Mouse (Mus musculus): Measurements from ENCODE around the gene Gstt1. TPM values are rescaled to one million over a fixed set of nuclear protein-coding genes. Genes with fewer than 3 reads are reported as not detected.
"Not testable (repeated sequence)": the region's sequence is repeated elsewhere in the genome, so short reads cannot be mapped to it uniquely, and the experiment has no call there.

Gene Gstt1
- total RNA-seq (2021), result 10 to 100 TPM; 52.0 to 64.8 TPM
- 50.9 and 61.2 TPM in 2 replicates for polyA plus RNA-seq (2012; rRNA removed)
- long read RNA-seq, transcript Gstt1-201 (5 exons, 1,037 nt), result major isoform, 38 of 43 reads
- long read RNA-seq, partial matches to known transcripts, result 1 of 43 reads
- long read RNA-seq, other reads (novel, unspliced or antisense), result 4 of 43 reads

GRCm38 (mm10) chr10:75798176-75798696 lies at the start of gene Gstt1:
Gene Gstt1, minus strand, starts transcription at chr10:75798584.
- peak; percentile 78 for DNase-seq

- no peak for DNase-seq
Observed at GRCm38 (mm10) chr10:75845306-75845930, 47.0 kb upstream of the Gstt1 start.

GRCm38 (mm10) chr10:75844800-75845199 lies 46.4 kb upstream of the Gstt1 start:
- no peak for DNase-seq

GRCm38 (mm10) chr10:75843898-75844297 lies 45.5 kb upstream of the Gstt1 start:
- DNase-seq, result not testable (repeated sequence)

DNA sequence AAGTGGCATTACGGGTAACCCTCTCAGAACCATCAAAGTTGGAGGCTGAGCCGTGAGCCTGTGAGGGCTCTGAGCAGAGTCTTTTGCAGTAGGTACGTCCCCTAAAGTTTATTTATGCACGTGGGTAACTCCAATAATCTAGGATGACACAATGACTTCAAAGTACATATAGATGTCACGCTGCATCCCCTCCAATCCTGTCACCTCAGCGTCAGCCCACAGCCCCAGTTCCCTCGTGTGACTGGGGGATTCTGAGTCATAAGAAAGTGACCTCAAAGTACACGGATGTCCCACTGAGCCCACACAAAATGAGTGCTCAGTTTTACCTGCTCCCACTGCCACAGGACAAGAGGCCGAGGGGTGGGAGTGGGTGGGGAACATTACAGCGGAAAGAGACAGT lies 40.7 kb upstream of the Gstt1 start:
- no peak for DNase-seq

GRCm38 (mm10) chr10:75837248-75837759 lies 38.9 kb upstream of the Gstt1 start, which contains the start of gene Gstt2:
Gene Gstt2, minus strand, starts transcription at chr10:75837424.
- DNase-seq, result peak; percentile 95

DNA sequence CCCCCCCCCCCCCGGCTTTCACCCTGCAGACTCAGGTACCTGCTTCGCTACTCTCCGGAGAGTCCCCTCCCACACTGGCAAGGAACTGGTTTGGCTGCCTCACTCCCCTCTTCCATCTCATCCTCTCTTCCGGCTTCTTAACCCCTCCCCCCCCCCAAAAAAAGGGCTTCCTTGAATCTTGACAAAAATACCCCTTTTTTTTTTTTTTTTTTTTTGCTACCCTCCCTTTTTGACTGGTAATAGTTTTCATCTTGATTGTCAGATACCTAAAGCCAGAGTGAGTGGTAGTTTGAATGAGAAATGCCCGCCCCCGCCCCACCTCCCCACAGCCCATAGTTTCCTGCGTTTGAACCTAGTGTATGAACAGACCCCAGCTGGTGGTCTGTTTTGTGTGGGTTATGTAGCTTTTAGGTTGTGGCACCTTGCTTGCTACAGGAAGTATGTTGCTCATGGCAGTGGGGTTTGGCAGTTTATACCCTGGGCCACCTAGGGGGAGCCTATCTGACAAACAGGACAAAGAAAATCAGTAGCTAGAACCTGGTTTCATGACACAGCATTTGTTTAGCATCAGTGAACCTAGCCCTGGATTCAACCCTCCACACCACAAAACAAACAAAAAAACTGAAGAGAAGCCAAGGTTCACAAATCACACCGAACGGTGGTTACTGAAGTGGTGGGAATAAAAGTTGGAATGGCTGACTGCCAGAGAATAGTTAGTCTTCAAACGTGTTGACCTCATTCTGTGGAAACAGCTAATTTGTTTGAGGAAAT lies 37.6 kb upstream of the Gstt1 start:
- DNase-seq, result no peak

DNA sequence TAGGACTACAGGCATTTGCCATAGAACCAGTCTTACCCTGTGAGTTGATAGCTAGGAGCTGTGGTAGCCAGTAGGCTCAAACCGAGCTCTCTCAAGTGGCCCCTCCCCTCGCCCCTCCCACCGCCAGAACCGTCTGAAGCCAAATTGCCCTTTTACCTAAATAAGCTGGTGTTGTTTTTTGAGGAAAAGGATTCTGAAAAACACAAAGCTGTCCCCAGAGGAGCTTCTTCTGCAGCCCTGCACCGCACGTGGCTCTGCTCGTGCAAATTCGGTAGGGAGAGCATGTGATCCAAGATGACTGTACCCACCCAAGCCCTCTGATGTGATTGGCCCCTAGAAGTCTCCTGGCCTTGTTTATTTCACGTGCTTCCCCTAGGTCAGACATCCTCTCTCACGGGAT lies 36.9 kb upstream of the Gstt1 start:
- DNase-seq, result peak; percentile 83

- no peak for DNase-seq
Observed at GRCm38 (mm10) chr10:75834721-75835120, 36.3 kb upstream of the Gstt1 start.

DNA sequence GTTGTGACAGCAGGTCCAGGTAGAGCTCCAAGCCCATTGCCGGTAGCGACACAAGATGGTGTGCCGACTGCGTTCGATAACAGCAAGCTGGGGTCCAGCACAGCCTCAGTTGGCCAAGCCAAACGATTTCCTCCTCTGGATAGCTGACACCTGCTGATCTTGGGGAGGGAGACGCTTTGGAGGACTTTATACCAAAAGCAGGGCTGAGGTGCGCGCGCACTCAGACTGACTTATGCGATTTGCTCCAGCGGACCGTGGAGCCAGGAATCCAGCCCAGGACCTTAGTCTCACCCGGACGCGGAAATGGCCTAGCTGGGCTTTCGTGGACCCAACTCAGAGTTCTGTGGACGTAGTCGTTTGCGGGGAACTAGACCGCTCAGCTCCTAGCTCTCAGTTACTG lies 35.9 kb upstream of the Gstt1 start:
- peak; percentile 87 for DNase-seq

GRCm38 (mm10) chr10:75833456-75834080 lies 35.2 kb upstream of the Gstt1 start:
- peak; percentile 51 for DNase-seq

DNA sequence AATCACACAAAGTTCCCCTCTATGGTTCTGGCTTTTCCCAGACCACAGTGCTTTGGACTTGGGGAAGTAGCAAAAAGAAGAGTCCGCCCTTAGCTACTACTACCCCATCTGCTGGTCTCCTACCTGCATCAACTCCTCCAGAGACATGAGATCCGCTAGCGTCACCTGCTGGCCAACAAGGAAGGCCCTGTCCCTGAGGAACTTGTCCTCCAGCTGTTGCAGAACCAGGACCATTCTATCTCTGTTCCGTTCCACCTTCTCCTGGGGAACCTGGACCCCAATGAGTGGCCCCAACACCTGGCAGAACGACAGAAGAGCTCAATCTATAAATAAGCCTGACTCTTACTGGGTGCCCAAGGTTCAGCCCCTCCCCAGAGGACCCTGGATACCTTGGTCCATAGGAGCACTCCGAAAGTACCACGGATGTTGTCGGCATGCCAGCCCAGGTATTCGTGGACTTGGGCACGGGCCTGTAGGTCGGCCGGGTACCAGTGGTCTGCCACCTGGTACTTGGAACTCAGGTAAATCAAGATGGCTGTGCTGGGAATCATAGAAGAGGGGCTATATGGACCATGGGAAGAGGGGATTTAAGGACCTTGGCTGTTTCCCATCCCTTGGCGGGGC lies 34.0 kb upstream of the Gstt1 start:
- DNase-seq, result peak; percentile 77

DNA sequence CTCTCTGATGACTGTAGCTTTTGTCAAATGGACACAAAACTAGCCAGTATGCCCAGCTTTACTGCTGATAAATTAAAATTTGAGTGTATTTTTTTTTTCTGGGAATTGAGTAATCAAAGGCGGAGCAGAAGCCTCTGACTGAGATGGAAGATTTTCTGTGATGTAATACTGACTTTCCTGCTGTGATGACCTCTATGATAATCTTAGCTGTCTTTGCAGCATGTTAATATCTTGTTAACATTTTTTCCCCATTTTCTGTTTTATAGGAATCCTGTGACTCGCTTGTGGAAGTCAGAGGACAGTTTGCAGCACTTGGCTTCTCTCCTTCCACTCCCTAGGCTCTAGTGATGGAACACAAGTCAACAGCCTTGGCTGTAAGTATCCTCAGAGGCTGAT lies 31.9 kb upstream of the Gstt1 start:
- DNase-seq, result no peak

GRCm38 (mm10) chr10:75829529-75830274 lies 31.3 kb upstream of the Gstt1 start:
- no peak for DNase-seq

DNA sequence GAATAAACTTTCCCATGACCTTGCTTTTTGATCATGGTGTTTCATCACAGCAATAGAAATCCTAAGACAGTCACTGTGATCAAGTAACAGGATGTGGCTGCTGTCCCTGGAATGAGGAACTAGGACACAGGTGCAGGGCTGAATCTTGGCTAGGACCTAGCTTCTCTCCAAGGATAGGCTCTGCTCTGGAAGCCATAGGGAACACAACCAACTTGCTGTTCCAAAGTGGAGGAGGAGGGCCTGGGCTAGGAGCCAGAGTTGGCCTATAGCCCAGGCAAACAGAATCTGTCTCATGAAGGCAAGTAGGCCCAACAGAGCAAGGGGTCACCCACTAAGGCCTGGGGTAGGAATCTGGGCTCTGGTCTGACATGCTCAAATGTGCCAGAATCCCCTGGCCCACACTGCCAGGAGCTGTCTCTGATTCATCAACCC lies 30.1 kb upstream of the Gstt1 start:
- DNase-seq, result peak; percentile 62

GRCm38 (mm10) chr10:75827668-75828360 lies 29.4 kb upstream of the Gstt1 start:
- DNase-seq, result peak; percentile 81

DNA sequence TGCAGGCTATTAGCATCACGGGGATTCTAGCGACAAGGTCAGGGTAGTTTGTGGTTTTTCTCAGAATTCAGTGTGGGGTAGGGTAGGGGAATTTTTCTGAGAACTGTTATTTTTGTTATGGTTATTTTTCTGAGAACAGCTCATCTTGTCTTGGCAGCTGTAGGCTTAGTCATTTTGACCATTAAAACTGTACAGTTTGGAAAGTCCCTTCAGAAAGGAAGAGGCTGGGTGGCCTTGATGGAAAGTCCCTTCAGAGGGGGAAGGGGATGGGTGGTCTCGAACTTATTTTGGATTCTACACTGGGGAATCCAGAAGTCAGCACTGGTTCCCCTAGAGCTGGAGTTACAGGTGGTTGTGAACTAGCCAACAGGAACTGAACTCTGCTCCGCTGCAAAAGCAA lies 26.1 kb upstream of the Gstt1 start:
- no peak for DNase-seq

- no peak for DNase-seq
Observed at GRCm38 (mm10) chr10:75823782-75824181, 25.4 kb upstream of the Gstt1 start.

GRCm38 (mm10) chr10:75822443-75822842 lies 24.1 kb upstream of the Gstt1 start, which contains the start of gene Gstt4:
Gene Gstt4, minus strand, starts transcription at chr10:75822543.
- no peak for DNase-seq

DNA sequence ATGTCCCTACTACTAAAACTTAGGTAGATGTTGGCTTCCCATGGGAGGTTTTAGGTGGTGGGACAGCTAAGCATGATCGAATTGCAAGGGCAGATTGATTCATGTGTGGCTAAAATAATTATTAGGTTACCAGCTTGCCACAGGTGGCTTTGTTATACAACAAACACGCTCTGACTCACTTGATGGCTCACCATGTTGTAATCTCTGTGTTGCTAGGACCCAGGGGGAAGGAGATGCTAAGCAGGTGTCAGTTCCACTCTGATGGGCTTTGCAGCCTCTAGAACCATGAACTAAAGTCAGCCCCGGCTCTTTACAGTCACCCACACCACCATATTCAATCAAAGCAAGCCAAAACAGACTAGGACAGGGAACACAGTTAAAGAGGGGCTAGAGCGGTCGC lies 21.5 kb upstream of the Gstt1 start:
- no peak for DNase-seq
